Mouse (Mus musculus): ENCODE measurements around the gene Eci3.

- TF ChIP-seq POLR2A (IDR thresholded peaks at IDR 0.05; ENCODE audit: low read depth, low read length) (no peak), CTCF (IDR thresholded peaks at IDR 0.05; ENCODE audit: borderline replicate concordance, insufficient read depth, low read length) (no peak)
Observed at GRCm38 (mm10) chr13:34973770-34974169, 10.2 kb upstream of the Eci3 start.

All from embryonic fibroblast, embryonic 13.5 days (primary cell).